15 mouse cellular contexts compared by ENCODE assay signal in the genomic region with DNA sequence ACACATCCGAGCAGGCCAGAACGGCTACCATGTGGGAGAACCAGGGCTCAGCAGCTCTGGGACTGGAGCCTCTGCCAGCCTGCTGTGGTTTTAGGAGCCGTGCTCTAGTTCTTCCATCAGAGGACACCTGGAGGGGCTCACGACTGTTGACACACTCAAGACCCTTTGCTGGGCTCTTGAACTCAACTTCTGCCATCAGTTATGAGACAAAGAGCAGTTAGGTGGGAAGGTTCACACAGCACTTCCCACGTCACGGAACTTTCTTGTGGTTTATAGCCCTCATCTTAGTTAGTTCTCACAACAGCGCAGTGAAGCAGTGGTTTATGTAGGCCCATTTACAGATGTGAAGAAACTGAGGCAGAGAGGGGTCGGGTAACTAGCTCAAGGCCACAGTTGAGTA.
DNase-seq lines count a peak whose midpoint lies in the region; ATAC-seq and TF ChIP-seq lines count a peak whose summit lies in the region.
"Had no signal": no experiment of that assay in that cellular context is flagged by ENCODE, and none has a peak within 500 bp of the region (broad histone marks: within the 10 kb centered on the region; RNA-seq: fewer than 3 reads in every experiment).

No protein-coding gene starts in this region.

- H3K9me3 ChIP-seq in hindbrain, embryonic 10.5 days: no peaks in the 10 kb centered on the region
- no peaks in the 10 kb centered on the region for H3K9me3 ChIP-seq in hindbrain, embryonic 16.5 days (ENCODE audit: control insufficient read depth, low read length)
- H3K9me3 ChIP-seq: hindbrain, embryonic 15.5 days; limb, embryonic 15.5 days; megakaryocyte, embryonic 14.5 days had no signal

- intact Hi-C loops in gastrocnemius, adult 2 months (cut with DNase I): no loop called here
- intact Hi-C loops in gastrocnemius, postnatal 36 days (cut with DNase I): no loop called here

- no peak overlapping the region for H3K9ac ChIP-seq in hindbrain, embryonic 16.5 days (ENCODE audit: low read depth, low read length)
- H3K9ac ChIP-seq: hindbrain, embryonic 15.5 days; limb, embryonic 15.5 days had no signal

- 94% methylated on average over 8 of the region's 8 CpGs for WGBS in hindbrain, embryonic 10.5 days
- WGBS in hindbrain, embryonic 16.5 days: 91% methylated on average over 8 of the region's 8 CpGs
- 90% methylated on average over 8 of the region's 8 CpGs for WGBS in kidney, adult 2 months

- H3K4me2 ChIP-seq in hindbrain, embryonic 16.5 days (ENCODE audit: low read length): no peak overlapping the region
- H3K4me2 ChIP-seq: hindbrain, embryonic 15.5 days; limb, embryonic 15.5 days had no signal

- no peaks in the 10 kb centered on the region for H3K27me3 ChIP-seq in hindbrain, embryonic 10.5 days (ENCODE audit: insufficient read depth, poor library complexity, severe bottlenecking)
- no peaks in the 10 kb centered on the region for H3K27me3 ChIP-seq in hindbrain, embryonic 16.5 days (replicated peaks; ENCODE audit: control insufficient read depth, insufficient read depth, low read length)
- H3K27me3 ChIP-seq in kidney, adult 2 months (replicated peaks; ENCODE audit: control insufficient read depth, insufficient read depth, low read length): no peaks in the 10 kb centered on the region
- H3K27me3 ChIP-seq: hindbrain, embryonic 15.5 days; limb, embryonic 15.5 days had no signal

- no peak overlapping the region for H3K4me3 ChIP-seq in gastrocnemius, adult 2 months
- H3K4me3 ChIP-seq in hindbrain, embryonic 10.5 days: no peak overlapping the region
- H3K4me3 ChIP-seq in hindbrain, embryonic 16.5 days (ENCODE audit: low read length): no peak overlapping the region
- no peak overlapping the region for H3K4me3 ChIP-seq in kidney, adult 2 months (ENCODE audit: insufficient read depth, low read depth, low read length)
- H3K4me3 ChIP-seq: hindbrain, embryonic 15.5 days; limb, embryonic 15.5 days; megakaryocyte, embryonic 14.5 days had no signal

- no peak for TF ChIP-seq POLR2A in kidney, adult 2 months (IDR thresholded peaks at IDR 0.05; ENCODE audit: low read depth, low read length)

- TF ChIP-seq CTCF in gastrocnemius, adult 2 months (IDR thresholded peaks at IDR 0.05): no peak
- no peak for TF ChIP-seq CTCF in kidney, adult 2 months (conservative IDR thresholded peaks at IDR 0.05; ENCODE audit: insufficient read depth, insufficient read length, low read depth, low read length)

- peaks cover 39% of the 10 kb centered on the region for H3K36me3 ChIP-seq in hindbrain, embryonic 10.5 days
- no peaks in the 10 kb centered on the region for H3K36me3 ChIP-seq in hindbrain, embryonic 16.5 days (ENCODE audit: control insufficient read depth, insufficient read depth, low read length)
- no peaks in the 10 kb centered on the region for H3K36me3 ChIP-seq in kidney, adult 2 months (ENCODE audit: control insufficient read depth, insufficient read depth, low read length)
- H3K36me3 ChIP-seq: hindbrain, embryonic 15.5 days; limb, embryonic 15.5 days had no signal

- no peak for DNase-seq in gastrocnemius, adult 2 months
- no peak for DNase-seq in gastrocnemius, postnatal 36 days
- DNase-seq in hindbrain, embryonic 10.5 days (ENCODE audit: low spot score): no peak
- peak; percentile 58 for DNase-seq in induced T-regulatory cell, adult 2 months (ENCODE audit: low read depth)
- peak; percentile 78 for DNase-seq in thymus, postnatal 14 days
- DNase-seq in kidney, adult 2 months: no peak
- no peak for DNase-seq in cerebellum, adult 8-10 months
- DNase-seq: cerebellum, adult 11-12 months; lung, adult 2 months; right cerebral cortex, postnatal 25 days had no signal

- H3K4me1 ChIP-seq in hindbrain, embryonic 10.5 days (replicated peaks): peaks cover 96% of the 10 kb centered on the region
- peaks cover 26% of the 10 kb centered on the region for H3K4me1 ChIP-seq in hindbrain, embryonic 16.5 days (ENCODE audit: control insufficient read depth, insufficient read depth, low read depth, low read length)
- H3K4me1 ChIP-seq in kidney, adult 2 months (ENCODE audit: control insufficient read depth, insufficient read depth, low read length): peaks cover 23% of the 10 kb centered on the region
- H3K4me1 ChIP-seq: megakaryocyte, embryonic 14.5 days had no signal

- no peak for ATAC-seq in hindbrain, embryonic 16.5 days
- ATAC-seq: forebrain, embryonic 16.5 days had no signal

- peak overlapping the region; percentile 38 for H3K27ac ChIP-seq in gastrocnemius, adult 2 months
- 0 out of 2 replicates have a peak overlapping the region, but pooled peaks have one; percentile 12 for H3K27ac ChIP-seq in hindbrain, embryonic 10.5 days
- no peak overlapping the region for H3K27ac ChIP-seq in hindbrain, embryonic 16.5 days (ENCODE audit: low read depth, low read length)
- no peak overlapping the region for H3K27ac ChIP-seq in kidney, adult 2 months (ENCODE audit: insufficient read depth, low read depth, low read length)
- H3K27ac ChIP-seq: hindbrain, embryonic 15.5 days; limb, embryonic 15.5 days had no signal

Comparison
In these comparisons a context has a peak if more than half of its experiments do, and no peak if none do; other contexts are left out.
1. H3K27ac ChIP-seq: peak in gastrocnemius, adult 2 months (single experiment) and hindbrain, embryonic 10.5 days (single experiment); none in hindbrain, embryonic 16.5 days (single experiment) and kidney, adult 2 months (single experiment).
2. DNase-seq: peak in induced T-regulatory cell, adult 2 months (single experiment) and thymus, postnatal 14 days (single experiment); none in gastrocnemius, adult 2 months (single experiment), gastrocnemius, postnatal 36 days (0 of 2), hindbrain, embryonic 10.5 days (single experiment), kidney, adult 2 months (single experiment) and cerebellum, adult 8-10 months (single experiment).